Mouse (Mus musculus): ENCODE results near the gene Macrod2. TPM values are rescaled to one million over a fixed set of nuclear protein-coding genes. Genes with fewer than 3 reads are reported as not detected.
A peak's percentile ranks its signal among the peaks of the same experiment; 100 is the strongest.

Gene Macrod2
- polyA plus RNA-seq, 1 experiment from 2014 or later: 22.7 TPM

- peak overlapping the region; percentile 7; the same call in 1 of the 2 replicates for H3K4me2 ChIP-seq
- H3K27ac ChIP-seq (ENCODE audit: poor library complexity, severe bottlenecking): no peak overlapping the region
- no peak; the same call in 1 of the 2 replicates for ATAC-seq (ENCODE audit: insufficient number of reproducible peaks, low FRiP score)
- H3K36me3 ChIP-seq: no peaks in the 10 kb centered on the region
- no peaks in the 10 kb centered on the region for H3K9me3 ChIP-seq (replicated peaks)
- WGBS: 60% methylated on average over 12 of the region's 12 CpGs
- H3K4me1 ChIP-seq (replicated peaks): peaks cover 4% of the 10 kb centered on the region
- H3K9ac ChIP-seq: no peak overlapping the region
- H3K27me3 ChIP-seq (replicated peaks): no peaks in the 10 kb centered on the region
- H3K4me3 ChIP-seq: no peak overlapping the region
These were observed 368.2 kb downstream of the Macrod2 start for GRCm38 (mm10) chr2:140763076-140763891.

GRCm38 (mm10) chr2:140769473-140769872 lies 374.4 kb downstream of the Macrod2 start:
- Histone ChIP-seq H3K9me3 (replicated peaks) (no peaks in the 10 kb centered on the region), H3K4me3 (no peak overlapping the region), H3K36me3 (no peaks in the 10 kb centered on the region), H3K4me1 (replicated peaks) (no peaks in the 10 kb centered on the region), H3K27me3 (replicated peaks) (no peaks in the 10 kb centered on the region), H3K4me2 (no peak overlapping the region), H3K9ac (no peak overlapping the region), H3K27ac (ENCODE audit: poor library complexity, severe bottlenecking) (no peak overlapping the region)
- WGBS: 87% methylated on average over 4 of the region's 4 CpGs
- no peak for ATAC-seq (ENCODE audit: insufficient number of reproducible peaks, low FRiP score)

- Histone ChIP-seq H3K4me1 (replicated peaks) (peaks cover 9% of the 10 kb centered on the region; the same call in 1 of the 2 replicates), H3K9ac (no peak overlapping the region), H3K9me3 (replicated peaks) (no peaks in the 10 kb centered on the region), H3K4me2 (no peak overlapping the region), H3K36me3 (no peaks in the 10 kb centered on the region), H3K27me3 (replicated peaks) (no peaks in the 10 kb centered on the region), H3K27ac (ENCODE audit: poor library complexity, severe bottlenecking) (no peak overlapping the region), H3K4me3 (no peak overlapping the region)
- WGBS: 88% methylated on average over 6 of the region's 6 CpGs
- no peak for ATAC-seq (ENCODE audit: insufficient number of reproducible peaks, low FRiP score)
These were observed 377.7 kb downstream of the Macrod2 start for GRCm38 (mm10) chr2:140772825-140773224.

GRCm38 (mm10) chr2:140773456-140773855 lies 378.3 kb downstream of the Macrod2 start:
- 91% methylated on average over 11 of the region's 11 CpGs for WGBS
- no peak overlapping the region for H3K4me2 ChIP-seq
- no peaks in the 10 kb centered on the region for H3K9me3 ChIP-seq (replicated peaks)
- no peak overlapping the region for H3K9ac ChIP-seq
- H3K27me3 ChIP-seq (replicated peaks): no peaks in the 10 kb centered on the region
- peaks cover 9% of the 10 kb centered on the region; the same call in 1 of the 2 replicates for H3K4me1 ChIP-seq (replicated peaks)
- no peak for ATAC-seq (ENCODE audit: insufficient number of reproducible peaks, low FRiP score)
- H3K27ac ChIP-seq (ENCODE audit: poor library complexity, severe bottlenecking): no peak overlapping the region
- no peaks in the 10 kb centered on the region for H3K36me3 ChIP-seq
- no peak overlapping the region for H3K4me3 ChIP-seq

GRCm38 (mm10) chr2:140774808-140775370 lies 379.8 kb downstream of the Macrod2 start:
- ATAC-seq (ENCODE audit: insufficient number of reproducible peaks, low FRiP score): no peak
- no peak overlapping the region for H3K4me3 ChIP-seq
- WGBS: 75% methylated on average over 4 of the region's 4 CpGs
- H3K9me3 ChIP-seq (replicated peaks): no peaks in the 10 kb centered on the region
- no peaks in the 10 kb centered on the region for H3K36me3 ChIP-seq
- peaks cover 9% of the 10 kb centered on the region; the same call in 1 of the 2 replicates for H3K4me1 ChIP-seq (replicated peaks)
- H3K9ac ChIP-seq: no peak overlapping the region
- no peak overlapping the region for H3K27ac ChIP-seq (ENCODE audit: poor library complexity, severe bottlenecking)
- H3K4me2 ChIP-seq: no peak overlapping the region
- no peaks in the 10 kb centered on the region for H3K27me3 ChIP-seq (replicated peaks)

- peaks cover 9% of the 10 kb centered on the region; the same call in 1 of the 2 replicates for H3K4me1 ChIP-seq (replicated peaks)
- no peaks in the 10 kb centered on the region for H3K27me3 ChIP-seq (replicated peaks)
- no peak overlapping the region for H3K9ac ChIP-seq
- 44% methylated on average over 8 of the region's 8 CpGs for WGBS
- H3K4me2 ChIP-seq: peak overlapping the region; percentile 19; the same call in 1 of the 2 replicates
- H3K4me3 ChIP-seq: no peak overlapping the region
- no peak for ATAC-seq (ENCODE audit: insufficient number of reproducible peaks, low FRiP score)
- H3K27ac ChIP-seq (ENCODE audit: poor library complexity, severe bottlenecking): no peak overlapping the region
- no peaks in the 10 kb centered on the region for H3K36me3 ChIP-seq
- H3K9me3 ChIP-seq (replicated peaks): no peaks in the 10 kb centered on the region
These were observed 380.5 kb downstream of the Macrod2 start for GRCm38 (mm10) chr2:140775448-140776101.

- no peak overlapping the region for H3K27ac ChIP-seq (ENCODE audit: poor library complexity, severe bottlenecking)
- no peak overlapping the region for H3K9ac ChIP-seq
- ATAC-seq (ENCODE audit: insufficient number of reproducible peaks, low FRiP score): no peak
- H3K4me2 ChIP-seq: no peak overlapping the region
- H3K4me3 ChIP-seq: no peak overlapping the region
- no peaks in the 10 kb centered on the region for H3K27me3 ChIP-seq (replicated peaks)
- H3K9me3 ChIP-seq (replicated peaks): no peaks in the 10 kb centered on the region
- H3K4me1 ChIP-seq (replicated peaks): peaks cover 9% of the 10 kb centered on the region; the same call in 1 of the 2 replicates
- H3K36me3 ChIP-seq: no peaks in the 10 kb centered on the region
- 81% methylated on average over 13 of the region's 13 CpGs for WGBS
These were observed 383.1 kb downstream of the Macrod2 start for GRCm38 (mm10) chr2:140778212-140778611.

GRCm38 (mm10) chr2:140783041-140783440 lies 387.9 kb downstream of the Macrod2 start:
- H3K4me1 ChIP-seq (replicated peaks): 0 out of 2 replicates have a peak, but pooled peaks cover 5% of the 10 kb centered on the region
- H3K4me2 ChIP-seq: no peak overlapping the region
- H3K4me3 ChIP-seq: no peak overlapping the region
- H3K27ac ChIP-seq (ENCODE audit: poor library complexity, severe bottlenecking): no peak overlapping the region
- no peaks in the 10 kb centered on the region for H3K27me3 ChIP-seq (replicated peaks)
- H3K36me3 ChIP-seq: no peaks in the 10 kb centered on the region
- no peak overlapping the region for H3K9ac ChIP-seq
- ATAC-seq (ENCODE audit: insufficient number of reproducible peaks, low FRiP score): no peak
- no peaks in the 10 kb centered on the region for H3K9me3 ChIP-seq (replicated peaks)
- 67% methylated on average over 1 of the region's 1 CpGs for WGBS

- H3K4me3 ChIP-seq: no peak overlapping the region
- no peak for ATAC-seq (ENCODE audit: insufficient number of reproducible peaks, low FRiP score)
- no peaks in the 10 kb centered on the region for H3K27me3 ChIP-seq (replicated peaks)
- H3K4me1 ChIP-seq (replicated peaks): 0 out of 2 replicates have a peak, but pooled peaks cover 5% of the 10 kb centered on the region
- H3K27ac ChIP-seq (ENCODE audit: poor library complexity, severe bottlenecking): no peak overlapping the region
- H3K9ac ChIP-seq: no peak overlapping the region
- no peaks in the 10 kb centered on the region for H3K9me3 ChIP-seq (replicated peaks)
- 48% methylated on average over 2 of the region's 2 CpGs for WGBS
- H3K36me3 ChIP-seq: no peaks in the 10 kb centered on the region
- H3K4me2 ChIP-seq: no peak overlapping the region
These were observed 389.5 kb downstream of the Macrod2 start for GRCm38 (mm10) chr2:140784626-140785025.

- Histone ChIP-seq H3K4me2 (no peak overlapping the region), H3K4me1 (replicated peaks) (no peaks in the 10 kb centered on the region), H3K27me3 (replicated peaks) (no peaks in the 10 kb centered on the region), H3K27ac (ENCODE audit: poor library complexity, severe bottlenecking) (no peak overlapping the region), H3K9ac (no peak overlapping the region), H3K36me3 (no peaks in the 10 kb centered on the region), H3K9me3 (replicated peaks) (no peaks in the 10 kb centered on the region), H3K4me3 (no peak overlapping the region)
- 33% methylated on average over 5 of the region's 5 CpGs for WGBS
- no peak for ATAC-seq (ENCODE audit: insufficient number of reproducible peaks, low FRiP score)
These were observed 395.3 kb downstream of the Macrod2 start for GRCm38 (mm10) chr2:140790363-140790762.

Measured in heart, embryonic 12.5 days (tissue).